Mouse (Mus musculus) lung, postnatal 36 days (tissue): Measurements from ENCODE around the gene Fam222a.

Source experiments
- DNase-seq: peaks from one replicate; pipeline ENCODE4 v3.0.0; 2022; ENCODE audit warnings: mixed read lengths

The Fam222a gene

DNA sequence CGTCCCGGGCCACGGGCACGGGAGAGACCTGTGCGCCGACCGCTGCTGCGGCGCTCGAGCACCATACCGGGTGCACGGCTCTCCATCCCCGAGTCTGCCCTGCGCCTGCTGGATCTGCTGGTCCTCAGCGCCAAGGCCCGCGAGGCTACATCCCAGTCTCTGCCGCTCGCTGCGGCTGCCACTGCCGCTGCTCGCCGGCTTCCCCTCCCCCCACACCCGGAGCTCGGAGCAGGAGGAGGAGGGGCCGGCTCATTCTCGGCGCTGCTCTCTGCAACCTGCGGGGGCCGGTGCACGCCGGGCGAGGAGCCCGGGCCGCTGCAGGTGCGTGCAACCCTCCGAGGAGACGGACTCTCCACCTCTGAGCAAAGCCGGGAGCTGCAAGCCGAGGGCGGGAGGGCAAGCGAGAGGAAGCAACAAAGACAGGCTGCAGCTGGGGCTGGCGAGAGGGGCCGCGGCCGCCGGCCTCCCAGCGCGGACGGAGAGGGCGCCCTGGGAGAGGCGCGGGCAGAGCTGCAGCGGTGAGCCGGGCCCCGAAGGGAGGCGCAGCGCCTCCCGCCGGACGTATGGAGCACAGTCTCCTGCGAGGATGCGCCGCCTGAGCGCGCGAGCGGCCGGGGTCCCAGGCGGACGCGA is at the start of gene Fam222a:
TSS of gene Fam222a (plus strand) at position 452 of the 633 bp plus-strand sequence.
- peak; percentile 62 for DNase-seq

DNA sequence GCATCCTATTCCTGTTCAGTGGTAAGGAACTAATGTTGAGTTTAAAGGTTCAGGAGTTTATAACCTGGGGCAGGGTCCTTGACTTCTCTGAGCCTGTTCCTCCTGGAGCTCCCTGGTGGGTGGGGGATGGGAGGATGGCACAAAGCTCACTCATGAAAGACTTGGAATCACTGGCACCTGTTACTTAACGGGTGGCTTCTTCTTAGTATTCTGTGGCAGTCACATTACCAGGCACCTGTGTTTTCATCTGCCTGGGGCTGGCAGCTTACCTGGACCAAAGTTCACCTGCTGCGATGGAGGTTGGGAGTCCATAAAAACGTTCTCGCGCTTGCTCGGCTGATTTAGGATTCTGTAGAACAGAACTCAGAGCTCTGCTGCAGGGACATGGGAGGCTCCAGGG is 39.5 kb upstream of the Fam222a start:
- no peak for DNase-seq

DNA sequence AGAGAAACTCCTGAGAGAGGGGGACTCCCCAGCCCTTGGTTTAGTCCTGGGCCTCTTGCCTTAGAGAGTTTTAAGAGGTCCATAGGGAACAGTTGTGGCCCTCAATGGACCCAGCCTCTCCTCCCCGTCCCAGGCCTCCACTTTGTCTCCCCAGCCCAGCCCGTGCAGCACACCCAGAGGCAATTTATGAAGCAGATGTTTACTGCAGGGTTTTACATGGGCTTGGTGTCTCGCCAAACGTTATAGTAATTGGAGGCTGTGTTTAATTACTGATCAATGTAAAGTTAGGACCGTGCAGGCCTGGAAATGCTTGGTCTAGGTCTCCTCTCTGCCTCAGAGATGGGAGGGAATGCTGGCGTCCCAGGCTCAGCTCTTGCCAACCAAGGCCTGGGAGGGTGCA is 37.5 kb upstream of the Fam222a start:
- no peak for DNase-seq

DNA sequence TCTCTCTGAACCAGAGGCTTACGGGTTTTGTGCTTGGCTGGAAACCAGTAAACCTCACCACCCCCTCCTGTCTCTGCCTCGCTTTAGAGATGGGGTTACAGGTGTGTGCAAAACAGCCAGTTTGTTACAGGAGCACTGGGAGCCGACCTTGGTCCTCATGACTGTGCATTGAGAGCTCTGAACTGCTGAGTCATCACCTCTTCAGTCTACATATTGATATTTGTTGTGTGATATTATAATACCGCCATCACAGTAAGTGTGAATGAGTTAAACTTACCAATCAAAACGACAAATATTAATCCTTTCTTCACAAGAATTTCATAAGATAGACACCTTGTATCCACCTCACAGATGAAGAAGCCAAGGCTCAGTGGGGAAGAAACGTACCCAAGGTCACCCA is 35.8 kb upstream of the Fam222a start:
- no peak for DNase-seq

DNA sequence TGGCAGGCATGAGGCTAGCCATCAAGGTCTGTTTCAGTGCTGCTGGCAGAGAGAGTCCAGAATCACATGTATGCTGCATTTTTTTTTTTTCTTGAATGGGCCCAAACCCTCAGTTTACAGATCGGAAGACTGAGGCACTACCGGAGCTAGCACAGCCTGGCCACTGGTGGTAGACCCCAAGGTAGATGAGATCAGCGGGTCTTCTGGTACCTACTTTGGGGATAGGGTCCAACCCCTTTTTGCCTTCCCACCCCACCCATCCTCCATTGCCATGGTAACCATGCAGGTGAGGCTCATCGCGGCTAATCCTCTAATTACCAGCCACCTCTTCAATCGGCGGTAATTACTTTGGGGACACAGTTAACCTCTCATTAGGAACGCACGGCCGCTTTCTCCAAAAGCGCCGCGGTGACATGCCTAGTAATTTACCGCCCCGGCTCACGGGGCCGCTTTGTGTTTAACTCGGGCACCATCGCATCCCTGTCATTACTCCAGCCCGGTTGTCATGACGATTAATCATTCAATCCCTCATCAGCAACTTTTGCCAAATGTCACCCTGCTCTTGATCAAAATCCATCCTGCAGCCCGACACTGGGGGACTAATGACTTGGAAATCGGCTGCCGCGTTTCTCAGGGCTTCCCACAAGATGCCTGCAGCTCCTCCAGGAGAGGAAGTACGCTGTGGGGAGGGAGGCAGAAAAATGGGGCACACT is 30.4 kb upstream of the Fam222a start:
- no peak for DNase-seq

DNA sequence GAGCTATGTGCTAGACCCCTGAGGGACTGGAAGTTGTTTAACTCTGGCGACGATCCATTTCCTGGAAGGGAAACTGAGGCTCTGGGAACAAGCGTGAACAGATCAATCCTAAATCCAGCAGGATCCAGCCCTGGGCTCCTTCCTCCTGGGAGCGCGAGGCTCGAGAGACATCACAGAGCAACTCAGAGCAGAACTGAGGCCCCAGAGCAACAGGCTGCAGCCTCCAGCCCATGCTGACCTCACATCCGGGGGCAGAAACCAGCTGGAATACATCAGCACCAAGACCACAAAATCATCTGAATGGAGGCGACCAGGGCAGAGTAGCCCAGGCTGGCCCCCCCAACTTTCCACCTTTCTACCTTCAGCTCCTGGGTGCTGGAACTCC is 29.8 kb upstream of the Fam222a start:
- peak; percentile 15 for DNase-seq

DNA sequence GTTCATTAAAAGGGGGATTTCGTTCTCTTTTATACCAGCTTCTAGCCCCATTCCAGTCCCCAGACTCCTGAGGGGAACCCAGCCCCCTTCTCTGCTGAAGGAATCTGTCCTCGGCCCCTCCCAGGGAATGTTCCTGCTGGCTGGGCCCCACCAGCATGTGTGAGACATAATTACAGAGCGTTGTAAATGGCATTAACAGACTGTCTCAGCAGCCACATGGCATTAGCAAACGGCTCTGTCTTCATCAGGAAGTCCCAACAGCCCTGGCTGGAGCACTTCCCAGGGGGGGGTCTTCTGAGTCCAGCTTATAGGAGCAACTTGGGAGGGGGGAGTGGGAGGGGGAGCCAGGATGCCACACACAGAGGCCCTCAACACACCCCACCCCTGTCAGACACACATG is 29.1 kb upstream of the Fam222a start:
- no peak for DNase-seq

DNA sequence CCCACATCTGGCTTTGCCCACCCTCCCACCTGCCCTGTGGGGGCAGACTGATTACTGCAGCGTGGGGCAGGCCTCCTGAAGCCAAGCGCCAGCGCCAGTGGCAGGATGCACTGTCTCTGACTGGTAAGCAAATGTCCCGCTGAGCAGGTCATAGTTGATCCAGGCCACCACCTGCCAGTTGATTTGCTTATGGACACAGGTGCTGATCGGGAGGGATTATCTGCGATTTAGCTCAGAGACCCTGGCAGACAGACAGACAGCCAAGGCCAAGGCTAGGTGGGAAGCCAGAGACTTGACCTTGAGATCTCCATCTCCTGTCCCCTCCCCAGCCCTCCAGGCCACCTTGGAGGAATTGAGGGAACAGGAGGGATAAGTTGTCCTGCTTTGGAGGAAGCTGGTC is 28.1 kb upstream of the Fam222a start:
- no peak for DNase-seq

DNA sequence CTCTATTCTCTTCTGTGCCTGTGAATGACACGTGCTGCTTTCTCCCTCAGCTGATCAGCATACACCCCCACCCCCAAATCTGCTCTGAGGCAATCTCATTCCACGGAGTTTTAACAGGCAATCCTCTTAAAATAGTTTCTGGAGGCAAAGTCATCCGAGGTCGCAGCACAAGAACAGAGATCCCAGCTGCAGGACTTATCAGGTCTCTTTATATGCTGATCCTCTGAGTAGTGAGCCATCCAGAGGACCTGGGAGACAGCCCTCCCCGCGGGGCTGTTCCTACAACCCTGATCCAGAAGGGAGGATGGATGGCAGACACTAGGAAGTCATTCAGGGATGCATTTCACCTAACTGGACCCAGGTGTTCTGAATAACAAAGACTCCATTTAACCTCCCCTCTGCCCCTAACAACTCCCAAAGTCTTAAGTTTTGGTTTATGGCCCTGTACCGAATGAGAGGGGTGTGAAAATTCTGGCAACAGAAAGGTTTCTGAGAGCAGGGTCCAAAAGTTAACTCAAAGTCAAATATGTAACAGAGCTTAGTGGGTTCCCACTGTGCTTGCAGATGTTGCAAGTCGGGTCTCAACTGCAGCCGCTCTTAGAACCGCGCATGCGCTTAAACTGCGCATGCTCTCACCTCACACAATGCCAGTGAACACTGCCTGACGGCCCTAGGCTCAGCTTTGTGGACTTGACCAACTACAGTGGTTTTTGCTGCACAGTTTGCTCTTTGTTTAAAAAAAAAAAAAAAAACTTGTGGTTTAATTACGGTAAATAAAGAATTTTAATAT is 26.0 kb upstream of the Fam222a start:
- no peak for DNase-seq

DNA sequence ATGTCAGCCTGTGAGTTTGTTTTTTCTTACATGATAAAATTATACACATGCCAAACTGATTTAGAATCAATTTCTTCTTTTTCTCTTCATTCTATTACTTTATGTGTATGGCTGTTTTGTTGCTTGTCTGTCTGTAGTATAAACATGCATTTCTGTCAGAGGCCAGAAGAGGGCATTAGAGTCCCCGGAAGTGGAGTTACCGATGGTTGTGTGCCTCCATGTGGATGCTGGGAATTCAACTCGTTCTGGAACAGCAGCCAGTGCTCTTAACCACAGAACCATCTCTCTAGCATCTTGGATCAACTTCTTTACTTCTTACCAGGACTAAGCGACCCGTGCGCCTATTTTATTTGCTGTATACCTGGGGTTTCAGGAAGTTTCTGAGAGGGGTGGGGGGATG is 24.2 kb upstream of the Fam222a start:
- DNase-seq, result no peak

DNA sequence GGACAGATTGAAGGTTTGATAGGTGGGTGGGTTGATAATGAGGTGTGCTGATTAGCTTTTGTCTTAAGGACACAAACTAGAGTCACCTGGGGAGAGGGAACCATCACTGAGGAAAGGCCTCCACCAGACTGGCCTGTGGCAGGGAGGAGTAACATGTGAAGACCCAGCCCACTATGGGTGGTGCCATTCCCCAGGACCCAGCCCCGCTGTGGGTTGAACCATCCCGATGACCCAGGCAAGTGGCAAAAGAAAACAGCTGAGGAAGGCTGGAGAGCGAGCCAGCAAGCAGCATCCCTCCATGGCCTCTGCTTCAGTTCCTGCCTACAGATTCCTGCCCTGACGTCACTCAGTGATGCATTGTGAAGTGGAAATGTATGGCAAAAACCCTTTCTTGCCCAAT is 23.6 kb upstream of the Fam222a start:
- no peak for DNase-seq

DNA sequence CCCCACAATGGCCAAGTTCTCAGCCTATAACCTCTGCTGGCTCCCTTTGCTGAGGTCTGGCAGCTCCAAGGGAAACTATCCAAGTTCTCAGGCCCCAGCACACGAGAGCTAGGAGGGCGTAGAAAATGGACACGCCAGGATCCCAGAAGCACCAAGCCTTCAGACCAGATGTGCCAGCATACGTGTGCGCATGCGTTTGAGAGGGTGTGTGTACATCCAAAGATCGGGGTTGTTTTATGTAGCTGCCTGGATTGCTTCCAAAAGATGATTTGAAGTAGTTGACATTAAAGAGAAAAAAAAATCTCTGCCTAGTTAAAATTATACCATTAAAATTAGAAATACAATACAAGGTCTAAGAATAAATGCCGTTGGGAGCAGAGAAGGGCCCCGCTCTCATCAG is 22.7 kb upstream of the Fam222a start:
- DNase-seq, result no peak

DNA sequence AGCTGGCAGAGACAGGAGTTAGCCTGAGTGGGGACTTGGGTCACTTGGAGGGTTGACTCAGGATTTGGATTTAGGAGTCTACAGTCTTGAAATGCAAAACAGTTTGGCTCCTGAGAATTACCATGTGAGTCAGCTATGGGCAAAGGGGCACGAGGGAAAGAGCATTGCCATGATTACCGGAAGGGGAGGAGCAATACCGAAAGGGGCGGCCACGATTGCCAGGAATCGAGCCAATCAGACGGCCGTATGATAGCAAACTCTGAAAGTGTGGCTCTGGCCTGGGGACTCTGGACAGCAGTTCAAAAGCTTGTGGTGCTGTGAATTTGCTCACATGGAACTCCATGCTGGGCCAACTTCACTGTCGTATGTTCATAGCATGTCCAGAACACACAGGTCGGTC is 18.8 kb upstream of the Fam222a start:
- no peak for DNase-seq

DNA sequence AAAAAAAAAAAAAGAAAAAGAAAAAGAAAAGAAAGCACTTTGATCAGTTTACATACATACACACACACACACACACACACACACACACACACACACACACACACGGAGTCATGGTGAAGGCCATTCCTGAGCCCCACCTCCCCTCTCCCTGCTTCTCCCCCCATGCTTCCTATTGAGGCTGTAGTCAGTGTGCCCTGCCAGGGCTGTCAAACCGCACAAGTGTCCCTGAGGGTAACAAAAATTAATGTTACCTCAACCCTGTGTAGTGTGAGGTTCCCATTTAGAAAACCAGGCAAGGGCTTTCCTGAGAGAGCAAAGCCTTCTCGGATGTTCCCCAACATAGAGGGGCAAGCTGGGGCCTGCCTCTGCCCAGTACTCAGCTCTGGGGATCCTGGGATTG is 18.0 kb upstream of the Fam222a start:
- no peak for DNase-seq

DNA sequence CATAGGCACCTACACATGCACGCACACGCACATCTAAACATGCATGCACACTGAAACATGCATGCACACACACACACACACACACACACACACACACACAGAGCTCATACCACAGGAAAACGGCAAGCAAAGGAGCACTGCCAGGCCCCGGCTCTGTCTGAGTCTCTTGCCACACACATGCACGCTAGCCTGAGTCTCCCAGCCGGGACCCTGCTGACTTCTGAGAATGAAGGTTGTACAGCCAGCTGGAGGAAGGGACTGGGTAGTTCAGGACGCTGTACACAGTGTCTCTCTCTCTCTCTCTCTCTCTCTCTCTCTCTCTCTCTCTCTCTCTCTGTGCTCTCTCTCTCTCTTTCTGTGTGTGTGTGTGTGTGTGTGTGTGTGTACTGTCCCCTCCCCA is 17.4 kb upstream of the Fam222a start:
- DNase-seq, result no peak

DNA sequence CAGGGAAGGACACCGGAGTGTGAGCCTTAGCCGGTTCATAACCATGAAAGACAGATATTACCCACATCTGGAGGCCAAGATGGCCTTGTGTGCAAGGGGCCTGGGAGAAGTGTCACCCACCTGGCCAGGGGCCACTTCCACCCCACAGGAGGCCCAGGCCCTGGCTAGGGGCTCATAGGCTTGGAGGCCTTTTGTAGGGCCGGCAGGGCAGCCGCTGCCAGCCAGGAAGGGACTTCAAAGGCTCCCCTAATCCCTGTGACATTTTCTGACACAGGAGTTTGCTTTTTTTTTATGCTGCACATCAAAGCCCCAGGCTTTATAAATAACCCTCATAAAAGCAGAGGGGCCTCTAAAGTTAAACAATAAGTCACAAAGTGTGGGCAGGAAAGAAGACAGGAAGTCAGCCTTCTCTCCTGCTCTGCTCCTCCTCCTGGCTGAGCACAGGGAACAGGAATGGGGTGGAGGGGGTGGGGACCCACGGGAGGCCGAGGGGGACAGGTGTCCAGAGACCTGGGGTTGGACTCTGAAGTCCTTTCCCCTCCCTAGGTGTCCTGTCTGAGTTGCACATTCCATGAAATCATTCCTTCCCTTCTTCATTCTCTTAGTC is 16.8 kb upstream of the Fam222a start:
- DNase-seq, result no peak

DNA sequence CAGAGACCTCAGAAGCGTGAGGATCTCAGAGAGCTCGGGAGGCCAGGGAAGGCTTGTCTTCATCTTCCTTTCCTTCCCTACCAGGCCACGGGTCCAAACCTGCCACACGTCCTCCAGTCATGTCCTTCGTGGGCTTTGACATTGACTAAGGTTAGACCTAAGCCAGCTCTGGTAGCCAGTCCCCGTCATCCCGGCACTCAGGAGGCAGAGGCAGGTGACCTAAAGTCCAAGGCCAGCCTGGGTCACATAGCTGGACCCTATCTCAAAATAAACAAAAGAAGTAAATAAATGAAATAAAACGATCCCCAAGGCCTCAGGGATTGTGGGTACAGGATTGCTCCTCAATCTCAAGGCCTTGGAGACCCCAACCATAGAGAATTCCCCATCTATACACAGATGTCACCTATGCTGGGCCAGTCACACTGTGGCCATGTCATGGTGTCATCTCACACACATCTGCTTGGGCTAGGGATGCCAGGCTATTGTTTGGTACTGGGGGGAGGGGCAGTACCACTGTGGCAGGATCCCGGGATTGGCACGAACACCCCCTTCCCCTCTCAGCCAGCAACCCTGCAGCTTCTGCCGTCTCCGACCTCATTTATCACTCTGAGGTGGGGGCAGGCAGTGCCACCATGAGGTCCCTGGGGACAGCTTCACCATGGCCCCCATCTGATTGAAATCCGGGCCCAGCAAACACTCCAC is 15.2 kb upstream of the Fam222a start:
- no peak for DNase-seq

DNA sequence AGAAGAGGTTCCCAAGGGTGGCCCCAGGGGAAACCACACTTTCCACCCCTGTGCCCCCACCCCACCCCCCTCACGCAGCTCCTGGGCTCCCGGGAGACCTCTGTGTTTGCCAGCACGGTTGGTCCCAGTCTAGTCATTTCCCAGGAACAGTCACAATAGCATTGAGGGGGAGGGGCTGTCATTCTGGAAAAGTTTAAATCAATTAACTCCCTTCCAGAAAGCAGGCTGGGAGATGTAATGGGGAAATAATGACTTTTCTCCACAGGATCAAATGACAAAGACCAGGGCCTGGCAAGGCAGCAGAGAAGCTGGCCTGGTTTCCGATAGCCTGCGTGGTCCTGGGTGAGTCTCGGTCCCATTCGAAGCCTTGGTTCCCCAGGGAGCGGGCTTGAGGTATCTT is 14.1 kb upstream of the Fam222a start:
- DNase-seq, result no peak

DNA sequence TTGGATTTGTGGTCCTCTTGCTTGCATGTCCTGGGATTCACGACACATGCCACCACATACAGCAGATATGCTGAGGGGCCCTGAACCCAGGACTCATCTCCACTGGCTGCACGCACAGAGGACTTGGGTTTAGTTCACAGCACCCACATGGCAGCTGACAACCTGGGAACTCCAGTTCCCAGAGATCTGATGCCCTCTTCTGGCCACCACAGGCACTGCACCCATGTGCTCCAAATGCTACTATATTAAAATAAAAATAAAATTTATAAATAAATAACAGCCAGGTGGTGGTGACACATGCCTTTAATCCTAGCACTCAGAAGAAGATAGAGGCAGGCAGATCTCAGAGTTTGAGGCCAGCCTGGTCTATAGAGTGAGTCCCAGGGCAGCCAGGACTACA is 12.4 kb upstream of the Fam222a start:
- no peak for DNase-seq

DNA sequence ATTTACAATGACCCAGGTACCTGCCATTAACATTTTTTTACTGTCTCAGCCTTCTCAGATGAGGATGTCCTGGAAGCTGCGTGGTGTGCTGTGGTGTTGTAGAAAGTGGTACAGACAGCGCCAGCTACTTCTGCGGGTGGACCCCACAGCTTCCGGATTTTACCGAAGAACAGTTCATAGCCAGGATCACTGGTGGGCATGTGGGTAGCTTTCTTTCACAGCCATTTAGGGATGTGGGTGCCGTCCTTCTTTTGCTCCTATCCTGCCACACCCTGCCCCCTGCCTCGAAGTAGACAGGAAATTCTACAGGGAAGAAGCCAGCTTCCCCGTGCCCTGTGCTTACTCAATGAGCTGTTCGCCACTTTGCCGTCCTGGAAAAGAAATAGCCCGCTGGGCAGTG is 11.7 kb upstream of the Fam222a start:
- no peak for DNase-seq

DNA sequence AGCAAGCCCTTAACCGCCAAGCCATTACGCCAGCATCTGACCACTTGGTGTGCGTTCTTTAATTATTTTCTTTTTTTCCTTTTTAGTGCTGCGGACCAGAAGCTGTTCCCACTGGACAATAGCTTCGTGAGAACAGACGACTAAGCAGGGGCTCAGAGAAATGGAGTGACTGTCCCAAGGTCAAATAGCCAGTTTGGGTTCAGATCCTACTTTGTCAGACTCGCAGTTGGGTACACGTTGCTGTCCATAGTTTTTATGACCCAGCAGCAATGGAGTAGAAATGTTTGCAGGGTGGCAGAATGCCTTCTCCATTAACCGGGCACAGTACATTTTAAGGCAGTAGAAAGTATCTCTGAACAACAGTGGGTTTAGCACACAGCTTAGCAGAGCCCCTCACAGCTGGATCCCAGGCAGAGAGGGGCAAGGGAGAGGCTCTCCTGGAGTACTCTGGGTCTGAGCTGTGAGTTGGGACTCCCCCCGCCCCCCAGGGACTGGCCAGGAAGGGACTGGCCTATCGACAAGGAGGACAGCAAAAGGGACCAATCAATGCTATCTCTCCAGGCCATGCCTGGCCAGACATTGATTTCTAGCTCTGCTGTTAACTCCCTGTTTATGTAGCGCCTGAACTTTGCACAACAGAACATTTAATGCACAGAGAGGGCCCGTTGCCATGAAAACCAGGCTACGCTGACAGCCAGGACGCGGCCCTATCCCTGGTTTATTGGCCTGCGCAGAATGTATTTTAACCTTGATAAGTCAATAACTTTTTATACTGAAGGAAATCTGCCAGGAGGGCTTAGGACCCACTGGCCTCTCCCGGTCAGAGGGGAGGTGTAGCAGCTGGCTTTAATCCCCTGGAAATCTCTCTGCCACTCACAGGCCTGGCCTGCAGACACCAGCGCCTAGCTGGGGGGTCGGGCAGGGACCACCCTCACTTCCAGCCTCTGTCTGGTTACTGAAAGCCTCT is 9.8 kb upstream of the Fam222a start:
- no peak for DNase-seq

DNA sequence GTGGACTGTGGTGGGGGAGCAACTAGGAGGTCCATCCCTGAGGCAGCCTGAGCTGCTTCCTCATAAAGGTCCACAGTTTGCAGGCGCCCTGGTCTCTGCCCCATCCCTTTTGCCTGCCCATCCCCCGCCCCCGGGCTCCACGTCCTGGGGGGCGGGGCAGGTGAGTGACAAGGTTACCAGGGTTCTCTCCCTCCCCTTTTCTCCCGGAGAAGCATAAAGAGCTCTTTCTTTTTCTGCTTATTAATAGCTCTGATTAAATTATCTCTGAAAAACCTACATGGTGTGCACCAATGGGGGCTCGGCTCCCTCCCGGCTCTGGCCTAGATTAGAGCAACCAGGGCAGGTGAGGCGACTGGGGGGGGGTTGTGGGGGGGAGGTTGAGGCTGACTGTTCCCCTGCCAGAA is 7.3 kb upstream of the Fam222a start:
- DNase-seq, result no peak
